Mouse (Mus musculus) megakaryocyte, embryonic 14.5 days (primary cell): Measurements from ENCODE around the gene Sumf2. TPM values are rescaled to one million over a fixed set of nuclear protein-coding genes. Genes with fewer than 3 reads are reported as not detected.

Source experiments
- H3K27me3 ChIP-seq: replicated peaks from 2 replicates; pipeline ENCODE3; 2012; ENCODE audit warnings: inconsistent platforms
- H3K36me3 ChIP-seq: replicated peaks from 2 replicates; pipeline ENCODE3; 2012; ENCODE audit warnings: low read length, inconsistent platforms, mixed read lengths
- H3K4me1 ChIP-seq: 2 replicates; pipeline ENCODE4 v1.6.1; 2012; ENCODE audit warnings: inconsistent platforms
- H3K4me3 ChIP-seq: replicated peaks from 2 replicates; pipeline ENCODE3; 2012; ENCODE audit warnings: moderate library complexity, mild to moderate bottlenecking, inconsistent platforms
- H3K9me3 ChIP-seq: 2 replicates; pipeline ENCODE4 v1.6.1; 2012; ENCODE audit warnings: inconsistent platforms
- FLI1 ChIP-seq: IDR thresholded peaks from 2 replicates; pipeline ENCODE4 v1.6.1; 2012; ENCODE audit warnings: low read length, inconsistent platforms, mixed read lengths
- GATA1 ChIP-seq: IDR thresholded peaks from 3 replicates; pipeline ENCODE4 v1.6.1; 2012; ENCODE audit warnings: mixed read lengths, low read length, inconsistent platforms, borderline replicate concordance
- polyA plus RNA-seq: library from polyadenylated mRNA; stranded (reverse); fragments of >175 nt; gene quantifications from 2 replicates; pipeline ENCODE4 v1.2.3, GENCODE M21; 2012; ENCODE audit warnings: low replicate concordance; ENCODE audit not compliant: insufficient read depth

Gene Sumf2
- polyA plus RNA-seq = 17.8 and 32.9 TPM in 2 replicates

- no peak for TF ChIP-seq FLI1
- TF ChIP-seq GATA1 = no peak
- Histone ChIP-seq H3K36me3 (peaks cover 34% of the 10 kb centered on the region), H3K27me3 (no peaks in the 10 kb centered on the region), H3K4me1 (peaks cover 17% of the 10 kb centered on the region), H3K4me3 (peak within 1 kb of the TSS; percentile 92), H3K9me3 (0 out of 2 replicates have a peak, but pooled peaks cover 4% of the 10 kb centered on the region)
These were observed at the start of gene Sumf2 for GRCm38 (mm10) chr5:129846752-129847557. TSS of gene Sumf2 (plus strand) at chr5:129846986.

GRCm38 (mm10) chr5:129844848-129845247 lies 1.9 kb upstream of the Sumf2 start:
- Histone ChIP-seq H3K27me3 (no peaks in the 10 kb centered on the region), H3K4me1 (peaks cover 17% of the 10 kb centered on the region), H3K4me3 (no peak overlapping the region), H3K36me3 (peaks cover 26% of the 10 kb centered on the region), H3K9me3 (0 out of 2 replicates have a peak, but pooled peaks cover 4% of the 10 kb centered on the region)
- TF ChIP-seq GATA1 (no peak), FLI1 (no peak)

- Histone ChIP-seq H3K36me3 (peaks cover 35% of the 10 kb centered on the region), H3K9me3 (0 out of 2 replicates have a peak, but pooled peaks cover 4% of the 10 kb centered on the region), H3K27me3 (no peaks in the 10 kb centered on the region), H3K4me1 (peaks cover 17% of the 10 kb centered on the region), H3K4me3 (peak overlapping the region; percentile 92)
- TF ChIP-seq GATA1 = no peak
- no peak for TF ChIP-seq FLI1
These were observed 703 bp downstream of the Sumf2 start for GRCm38 (mm10) chr5:129847558-129847820.

GRCm38 (mm10) chr5:129855163-129855562 lies 8.4 kb downstream of the Sumf2 start:
- Histone ChIP-seq H3K36me3 (peaks cover 75% of the 10 kb centered on the region), H3K4me3 (no peak overlapping the region), H3K27me3 (no peaks in the 10 kb centered on the region), H3K4me1 (no peaks in the 10 kb centered on the region), H3K9me3 (no peaks in the 10 kb centered on the region)
- TF ChIP-seq GATA1 (no peak), FLI1 (no peak)

- peaks cover 84% of the 10 kb centered on the region for H3K36me3 ChIP-seq
- H3K4me1 ChIP-seq = no peaks in the 10 kb centered on the region
- H3K27me3 ChIP-seq = no peaks in the 10 kb centered on the region
- no peak overlapping the region for H3K4me3 ChIP-seq
- TF ChIP-seq FLI1 (no peak), GATA1 (no peak)
- H3K9me3 ChIP-seq = no peaks in the 10 kb centered on the region
These were observed 9.6 kb downstream of the Sumf2 start for GRCm38 (mm10) chr5:129856414-129856813.

GRCm38 (mm10) chr5:129862325-129862724 lies 15.5 kb downstream of the Sumf2 start:
- H3K4me3 ChIP-seq = peak overlapping the region; percentile 53
- H3K9me3 ChIP-seq = peaks cover 10% of the 10 kb centered on the region
- H3K4me1 ChIP-seq = peaks cover 12% of the 10 kb centered on the region
- peaks cover 54% of the 10 kb centered on the region for H3K36me3 ChIP-seq
- no peaks in the 10 kb centered on the region for H3K27me3 ChIP-seq
- TF ChIP-seq FLI1 (no peak), GATA1 (no peak)

- Histone ChIP-seq H3K36me3 (peaks cover 36% of the 10 kb centered on the region), H3K9me3 (peaks cover 10% of the 10 kb centered on the region), H3K27me3 (no peaks in the 10 kb centered on the region), H3K4me1 (peaks cover 12% of the 10 kb centered on the region), H3K4me3 (peak overlapping the region; percentile 74)
- TF ChIP-seq GATA1 = no peak
These were observed 17.7 kb downstream of the Sumf2 start for GRCm38 (mm10) chr5:129864467-129864866.

GRCm38 (mm10) chr5:129865841-129866240 lies 19.1 kb downstream of the Sumf2 start:
- Histone ChIP-seq H3K36me3 (peaks cover 22% of the 10 kb centered on the region), H3K4me3 (no peak overlapping the region), H3K27me3 (no peaks in the 10 kb centered on the region), H3K4me1 (peaks cover 12% of the 10 kb centered on the region), H3K9me3 (peaks cover 10% of the 10 kb centered on the region)
- TF ChIP-seq GATA1 = no peak

GRCm38 (mm10) chr5:129869238-129869995 lies 22.6 kb downstream of the Sumf2 start:
- Histone ChIP-seq H3K4me3 (no peak overlapping the region), H3K9me3 (no peaks in the 10 kb centered on the region), H3K36me3 (no peaks in the 10 kb centered on the region), H3K27me3 (peaks cover 5% of the 10 kb centered on the region), H3K4me1 (peaks cover 11% of the 10 kb centered on the region)
- TF ChIP-seq FLI1 (no peak), GATA1 (no peak)

GRCm38 (mm10) chr5:129871238-129871637 lies 24.5 kb downstream of the Sumf2 start:
- H3K4me1 ChIP-seq = peaks cover 3% of the 10 kb centered on the region; the same call in 1 of the 2 replicates
- no peak for TF ChIP-seq GATA1
- TF ChIP-seq FLI1 = no peak
- H3K36me3 ChIP-seq = no peaks in the 10 kb centered on the region
- H3K4me3 ChIP-seq = no peak overlapping the region
- H3K27me3 ChIP-seq = peaks cover 5% of the 10 kb centered on the region
- H3K9me3 ChIP-seq = no peaks in the 10 kb centered on the region
